Mouse (Mus musculus) 416B (cell line): ENCODE data around the gene Mgarp.
A peak's percentile ranks its signal among the peaks of the same experiment; 100 is the strongest.
"Not testable (repeated sequence)": the region's sequence is repeated elsewhere in the genome, so short reads cannot be mapped to it uniquely, and the experiment has no call there.

ENCODE experiments used
- DNase-seq: peaks from one replicate; pipeline ENCODE4 v3.0.0; 2011; ENCODE audit warnings: low read depth

Gene Mgarp

DNA sequence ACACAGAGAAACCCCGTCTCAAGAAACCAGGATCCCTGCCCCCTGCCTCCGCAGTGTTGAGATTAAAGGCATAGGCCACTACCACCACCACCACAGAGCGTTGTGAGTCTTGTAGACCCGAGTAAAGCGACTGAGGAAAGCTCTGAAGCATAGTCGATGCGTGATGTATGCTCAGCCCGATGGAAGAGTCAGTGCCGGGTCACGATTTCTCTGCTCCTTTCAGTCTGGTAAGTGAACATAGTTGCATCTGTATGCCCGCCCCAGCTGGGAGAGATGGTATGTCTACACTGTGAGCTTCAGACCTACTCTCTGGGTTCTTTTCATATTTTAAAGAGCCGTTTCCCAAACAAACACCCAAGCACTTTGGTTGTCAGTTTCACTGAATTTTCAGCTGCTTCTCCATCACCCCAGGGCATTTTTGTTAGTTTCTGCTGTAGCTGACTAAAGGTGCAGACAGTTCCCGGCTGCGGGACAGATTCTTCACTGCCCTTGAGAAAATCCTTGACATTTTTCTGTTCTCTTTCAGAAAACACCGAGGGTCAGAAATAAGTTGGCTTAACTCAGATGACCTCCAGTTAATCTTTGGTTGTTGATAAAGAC lies 1.3 kb upstream of the Mgarp start:
- DNase-seq: no peak

GRCm38 (mm10) chr3:51395461-51396145 lies 935 bp downstream of the Mgarp start:
- no peak for DNase-seq

- DNase-seq: no peak
Measured at GRCm38 (mm10) chr3:51394881-51395280, 1.7 kb downstream of the Mgarp start.

DNA sequence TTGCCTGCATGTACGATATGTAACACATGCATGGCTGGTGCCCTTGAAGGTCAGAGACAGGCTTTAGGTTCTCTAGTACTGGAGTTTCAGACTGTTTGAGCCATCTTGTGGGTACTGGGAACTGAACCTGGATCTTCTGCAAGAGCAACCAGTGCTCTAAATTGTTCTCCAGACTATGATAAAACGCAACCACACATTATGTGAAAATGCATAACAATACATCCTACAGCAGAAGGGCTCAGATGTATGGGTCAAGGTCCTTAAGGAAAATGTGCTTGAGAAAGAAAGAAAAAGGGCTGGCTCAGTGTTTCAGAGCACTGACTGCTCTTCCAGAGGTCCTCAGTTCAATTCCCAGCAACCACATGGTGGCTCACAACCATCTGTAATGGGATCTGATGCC lies 2.9 kb downstream of the Mgarp start:
- DNase-seq: no peak

- DNase-seq: not testable (repeated sequence)
Measured at GRCm38 (mm10) chr3:51393018-51393417, 3.5 kb downstream of the Mgarp start.

DNA sequence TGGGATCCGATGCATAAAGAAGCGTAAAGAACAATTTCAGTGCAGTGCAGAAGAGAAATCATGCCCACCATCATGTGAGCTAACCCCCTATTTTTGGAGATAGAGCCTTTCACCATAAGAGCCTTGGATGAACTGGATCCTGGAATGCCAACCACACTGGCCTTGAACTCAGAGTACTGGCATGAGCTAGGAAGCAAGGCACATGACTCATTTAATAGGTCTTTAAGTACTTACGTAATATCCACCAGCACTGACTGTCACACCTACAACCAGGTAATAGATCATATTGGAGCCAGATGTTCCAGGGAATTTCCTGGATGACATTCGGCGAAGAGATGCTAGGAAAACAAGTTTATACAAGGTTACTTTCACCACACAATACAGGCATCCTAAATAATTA lies 4.9 kb downstream of the Mgarp start:
- no peak for DNase-seq

GRCm38 (mm10) chr3:51391095-51391494 lies 5.4 kb downstream of the Mgarp start:
- no peak for DNase-seq

DNA sequence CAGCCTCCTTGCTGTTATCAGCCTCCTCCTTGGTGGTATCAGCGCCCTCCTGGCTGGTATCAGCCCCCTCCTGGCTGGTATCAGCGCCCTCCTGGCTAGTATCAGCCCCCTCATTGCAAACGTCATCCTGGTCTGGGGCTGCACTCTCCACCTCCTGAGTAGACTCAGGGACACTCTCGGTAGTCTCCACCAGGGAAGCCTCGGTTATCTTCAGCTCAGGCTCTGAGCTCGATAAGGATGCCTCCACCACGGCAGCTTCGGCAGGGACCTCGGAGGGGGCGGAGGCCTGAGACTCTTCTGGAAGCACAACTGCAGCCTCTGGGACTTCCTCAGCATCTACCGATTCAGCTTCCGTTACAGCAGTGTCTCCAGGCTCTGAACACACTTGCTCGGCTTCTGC lies 7.6 kb downstream of the Mgarp start:
- DNase-seq: no peak

DNA sequence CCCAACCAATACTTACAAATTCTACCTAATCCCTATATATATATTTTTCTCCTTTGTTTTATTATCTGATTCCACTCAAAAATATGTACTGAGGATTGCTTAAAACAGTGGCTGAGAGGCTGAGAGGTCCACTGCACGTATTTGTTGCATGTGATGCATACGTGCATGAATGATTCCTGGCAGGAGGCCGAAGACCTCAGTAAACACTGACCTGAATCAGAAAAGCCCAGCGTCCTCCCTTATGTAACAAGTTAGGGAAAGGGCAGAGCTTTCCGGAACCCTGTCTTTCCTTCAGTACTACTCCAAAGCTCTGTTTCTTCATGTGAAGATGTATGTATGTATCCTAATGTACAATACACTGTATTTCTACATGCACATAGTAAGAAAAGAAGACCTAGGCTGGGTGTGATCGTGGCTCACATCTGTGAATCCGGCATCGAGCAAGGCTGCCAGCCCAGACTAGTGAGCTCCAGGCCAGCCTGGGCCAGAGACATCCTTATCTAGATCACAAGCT lies 8.6 kb downstream of the Mgarp start:
- DNase-seq: no peak

DNA sequence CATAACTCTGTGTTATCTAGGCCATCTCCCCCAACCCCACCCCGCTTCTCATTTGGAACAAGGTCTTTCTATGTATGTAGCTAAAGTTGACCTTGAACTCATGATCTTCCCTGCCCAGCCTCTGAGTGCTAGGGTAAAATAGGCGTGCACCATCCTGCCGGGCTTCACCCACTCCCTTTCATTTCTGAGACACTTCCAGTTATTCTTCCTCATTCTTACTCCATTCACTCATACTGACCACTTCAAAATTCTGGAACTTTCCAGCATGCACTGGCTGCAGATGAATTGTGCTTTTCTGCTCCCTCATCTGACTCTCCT lies 9.4 kb downstream of the Mgarp start:
- DNase-seq: no peak

DNA sequence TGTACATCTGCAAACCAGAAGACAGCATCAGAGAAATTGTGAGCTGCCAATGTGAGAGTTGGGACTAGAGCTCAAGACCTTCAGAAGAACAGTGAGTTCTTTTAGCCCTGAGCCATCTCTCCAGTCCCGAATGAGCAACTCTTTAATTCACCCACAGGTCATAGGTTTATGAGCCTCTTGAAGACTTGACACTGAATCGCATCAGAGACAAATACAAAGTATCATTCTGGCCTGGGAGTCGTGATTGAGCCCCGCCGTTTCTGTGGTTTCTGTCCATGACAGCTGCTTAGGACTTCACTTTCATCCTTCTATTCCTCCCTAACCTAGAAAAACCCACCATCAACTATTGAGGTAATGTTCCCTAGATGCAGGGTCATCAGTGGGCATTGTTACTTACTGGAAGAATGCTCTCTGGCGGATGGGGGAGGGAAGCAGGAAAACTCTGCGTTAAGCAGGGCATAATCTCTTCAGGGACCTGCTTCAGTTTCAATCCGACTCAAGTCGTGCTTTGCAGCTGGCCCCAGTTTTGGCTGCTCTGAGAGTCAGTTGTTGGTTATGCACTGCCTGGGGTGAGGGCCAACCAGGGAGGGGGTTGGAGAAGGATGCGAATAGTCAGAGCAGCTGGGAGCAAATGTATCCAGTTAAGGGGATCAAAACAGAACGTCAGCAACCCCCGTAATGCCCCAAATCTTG lies 10.0 kb downstream of the Mgarp start:
- DNase-seq: no peak

DNA sequence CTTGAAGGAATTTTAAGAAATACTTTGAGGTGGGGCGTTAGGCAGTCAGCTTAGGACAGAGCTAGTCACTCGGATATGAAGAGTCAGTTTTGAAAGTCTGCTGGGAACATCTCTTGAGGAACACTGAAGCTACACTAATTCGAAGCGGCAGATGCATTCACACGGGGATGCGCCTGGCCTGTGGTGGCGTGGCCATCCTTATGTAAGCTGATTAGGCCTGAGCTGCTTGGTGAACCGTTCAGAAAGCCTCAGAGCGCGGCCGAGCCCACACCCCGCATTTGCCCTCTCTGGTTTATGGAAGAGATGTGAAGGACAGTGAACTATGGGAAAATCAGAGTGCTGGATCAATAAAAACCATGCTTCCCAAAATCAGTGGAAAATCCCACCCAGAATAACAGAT lies 13.1 kb downstream of the Mgarp start:
- no peak for DNase-seq

GRCm38 (mm10) chr3:51380660-51381014 lies 15.9 kb downstream of the Mgarp start:
- no peak for DNase-seq

DNA sequence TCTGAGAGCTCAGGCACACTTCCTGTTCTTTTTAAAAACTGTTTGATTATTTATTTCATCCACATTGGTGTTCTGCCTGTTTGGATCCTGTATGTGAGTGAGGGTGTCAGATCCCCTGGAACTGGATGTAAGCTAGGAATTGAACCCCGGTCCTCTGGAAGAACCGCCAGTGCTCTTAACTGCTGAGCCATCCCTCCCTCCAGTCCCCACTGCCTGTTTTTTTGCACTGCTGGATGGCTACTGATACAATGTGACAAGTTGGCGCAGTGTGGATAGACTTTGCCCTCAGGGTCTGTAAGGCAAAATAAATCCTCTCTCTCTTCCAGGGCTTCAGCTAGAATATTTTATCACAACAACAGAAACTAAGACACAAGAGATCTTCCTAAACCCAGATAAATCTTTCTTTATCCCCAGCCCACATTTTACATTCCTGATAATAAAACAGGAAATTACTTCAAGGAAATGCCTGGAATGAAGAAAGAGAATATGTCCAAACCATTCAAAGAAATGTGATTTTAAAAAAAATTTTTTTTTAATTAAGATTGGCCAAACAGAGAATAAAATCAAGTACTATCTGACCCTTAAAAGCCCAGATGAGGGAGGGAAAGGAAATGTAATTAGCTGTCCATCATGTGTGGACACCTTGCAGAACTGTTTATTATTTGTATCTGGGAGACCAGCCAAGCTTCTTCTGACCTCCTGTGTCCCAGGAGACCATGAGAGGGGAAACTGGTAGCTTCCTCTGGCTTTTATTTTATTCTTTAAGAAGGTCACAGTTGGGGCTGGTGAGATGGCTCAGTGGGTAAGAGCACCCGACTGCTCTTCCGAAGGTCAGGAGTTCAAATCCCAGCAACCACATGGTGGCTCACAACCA lies 16.5 kb downstream of the Mgarp start:
- DNase-seq: peak; percentile 57

DNA sequence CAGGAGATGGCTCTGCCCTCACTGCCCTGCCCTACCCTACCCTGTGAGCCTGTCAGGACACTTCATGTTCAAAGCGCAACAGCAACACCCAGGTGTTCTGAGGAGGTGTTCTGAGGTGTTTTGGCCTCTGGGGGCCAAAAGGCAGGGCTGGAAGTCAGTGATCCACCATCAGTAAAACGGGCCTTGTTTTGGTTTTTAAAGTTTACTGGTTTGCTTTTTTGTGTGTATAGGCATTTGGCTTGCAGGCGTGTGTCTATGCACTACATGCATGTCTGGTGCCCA lies 17.9 kb downstream of the Mgarp start:
- no peak for DNase-seq

GRCm38 (mm10) chr3:51377878-51378664 lies 18.5 kb downstream of the Mgarp start:
- peak; percentile 82 for DNase-seq

DNA sequence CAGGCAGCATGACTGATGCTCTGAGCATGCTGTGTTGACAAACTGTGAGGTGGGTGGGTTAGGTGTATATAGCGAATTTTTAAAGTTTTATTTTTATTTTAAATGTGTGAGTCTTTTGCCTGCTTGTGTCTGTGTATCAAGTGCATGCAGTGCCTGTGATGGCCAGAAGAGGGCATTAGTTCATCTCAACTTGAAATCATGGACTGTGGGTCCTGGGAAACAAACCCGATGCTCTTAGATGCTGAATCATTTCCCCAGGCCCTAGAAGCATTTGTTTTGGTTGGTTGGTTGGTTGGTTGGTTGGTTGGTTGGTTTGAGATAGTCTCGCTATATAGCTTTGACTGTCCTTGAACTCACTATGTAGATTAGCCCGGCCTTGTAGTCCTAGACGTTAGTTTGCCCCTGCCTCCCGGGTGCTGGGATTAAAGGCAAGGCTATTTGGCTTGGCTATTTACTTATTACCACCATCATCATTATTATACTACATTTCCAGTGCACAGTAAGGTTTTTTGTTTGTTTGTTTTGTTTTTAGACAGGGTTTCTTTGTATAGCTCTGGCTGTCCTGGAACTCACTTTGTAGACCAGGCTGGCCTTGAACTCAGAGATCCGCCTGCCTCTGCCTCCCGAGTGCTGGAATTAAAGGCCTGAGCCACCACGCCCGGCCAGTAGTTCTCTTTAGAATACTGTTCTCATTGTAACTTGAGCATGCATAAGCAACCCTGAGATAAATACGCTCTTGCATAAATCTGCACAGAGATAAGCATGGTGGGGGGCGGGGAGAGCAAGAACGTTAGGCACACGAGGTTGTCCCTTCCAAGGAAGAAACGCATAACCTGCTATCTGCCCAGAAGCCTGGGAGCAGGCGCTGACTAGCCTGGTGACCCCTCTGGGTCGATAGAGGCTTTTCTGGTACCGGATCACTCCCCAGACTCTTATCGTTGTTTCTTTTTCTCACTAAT lies 21.0 kb downstream of the Mgarp start:
- peak; percentile 93 for DNase-seq

- DNase-seq: peak; percentile 55
Measured at GRCm38 (mm10) chr3:51373544-51373943, 23.0 kb downstream of the Mgarp start.

DNA sequence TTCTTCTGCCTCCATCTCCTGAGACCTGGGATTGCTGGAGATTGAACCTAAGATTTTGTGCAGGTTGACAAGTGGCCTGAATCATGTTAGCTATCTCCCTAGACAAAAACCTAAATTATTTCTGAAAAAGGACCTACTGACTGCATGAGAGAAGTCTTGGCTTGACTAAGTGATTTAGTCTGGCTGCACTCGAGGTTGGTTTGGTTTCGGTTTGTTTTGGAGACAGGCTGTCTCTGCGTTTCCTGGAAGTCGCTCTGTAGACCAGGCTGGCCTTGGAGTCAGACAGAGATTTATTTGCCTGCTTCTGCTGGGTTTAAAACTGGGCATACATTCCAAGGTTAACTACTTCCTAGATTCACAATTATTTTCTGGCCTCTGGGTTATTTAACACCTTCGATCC lies 23.7 kb downstream of the Mgarp start:
- peak; percentile 63 for DNase-seq

GRCm38 (mm10) chr3:51371826-51372225 lies 24.7 kb downstream of the Mgarp start:
- no peak for DNase-seq

DNA sequence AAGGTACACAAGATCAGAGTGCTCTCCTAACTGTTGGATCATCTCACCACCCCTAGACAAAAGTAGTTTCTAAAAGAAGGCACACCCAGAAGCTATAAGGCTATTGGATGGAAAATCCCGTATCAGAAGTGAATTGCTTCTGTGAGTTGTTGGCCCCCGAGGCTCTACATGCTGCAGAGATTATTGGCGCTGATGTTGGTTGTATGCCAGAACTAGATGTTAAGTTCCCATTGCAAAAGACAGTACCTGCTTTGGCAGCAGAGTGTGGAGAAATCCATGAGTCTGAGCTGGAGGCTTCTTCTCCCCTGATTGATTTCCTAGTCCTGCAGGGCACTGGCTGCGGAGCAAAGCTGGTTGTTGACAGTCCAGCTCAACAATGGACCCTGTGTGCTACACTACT lies 28.5 kb downstream of the Mgarp start:
- no peak for DNase-seq
